Mouse (Mus musculus) adrenal gland, adult 10 weeks (tissue): Measurements from ENCODE around the gene Pla2g4b. TPM values are rescaled to one million over a fixed set of nuclear protein-coding genes. Genes with fewer than 3 reads are reported as not detected.

Experiments
- polyA plus RNA-seq: library from polyadenylated mRNA; stranded (reverse); fragments of 350-450 nt; fragmentation: Illumina TruSeq; extraction: RNeasy Lipid Tissue Mini Kit (QIAGEN cat#74804); gene quantifications from one replicate; pipeline ENCODE4 v1.2.3, GENCODE M21; 2014; ENCODE audit warnings: low read depth, low replicate concordance

Gene Pla2g4b
- 0.52 TPM for polyA plus RNA-seq

DNA sequence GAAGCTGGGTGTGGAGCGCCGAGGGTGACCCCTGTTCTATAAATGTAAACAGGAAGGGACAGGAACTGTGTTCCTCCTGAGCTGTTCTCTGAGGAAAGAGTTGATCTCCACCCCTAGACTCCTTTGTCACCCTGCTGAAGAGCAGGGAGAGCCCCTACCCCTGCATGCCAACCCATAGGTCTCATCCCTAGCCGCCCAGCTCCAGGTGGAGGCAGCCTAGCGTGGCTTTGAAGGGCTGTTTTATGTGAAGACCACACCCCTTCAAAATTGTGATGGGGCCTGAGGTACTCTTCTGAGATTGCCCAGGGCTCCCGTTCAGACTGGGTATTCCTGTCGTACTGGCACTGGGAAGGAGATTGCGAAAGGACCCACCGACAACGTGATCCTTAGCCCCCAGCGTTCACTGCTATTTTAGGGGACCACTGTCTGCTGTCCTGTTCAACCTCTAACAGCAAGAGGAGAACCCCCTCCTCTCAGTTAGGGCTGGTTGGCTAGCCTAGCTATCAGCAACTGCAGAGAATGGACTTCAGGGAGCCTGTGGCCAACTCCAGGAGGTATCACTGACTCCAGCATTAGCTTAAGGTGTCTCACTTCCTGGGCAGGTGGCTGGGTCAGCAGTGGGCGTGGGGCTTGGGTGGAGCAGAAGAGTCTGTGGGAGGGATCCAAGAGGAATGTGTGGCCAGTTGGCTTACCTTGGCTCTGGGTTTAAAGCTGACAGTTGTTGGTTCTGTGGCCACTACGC is at the start of gene Pla2g4b:
Pla2g4b (plus strand) TSS at position 692 of the 742 bp plus-strand sequence.

DNA sequence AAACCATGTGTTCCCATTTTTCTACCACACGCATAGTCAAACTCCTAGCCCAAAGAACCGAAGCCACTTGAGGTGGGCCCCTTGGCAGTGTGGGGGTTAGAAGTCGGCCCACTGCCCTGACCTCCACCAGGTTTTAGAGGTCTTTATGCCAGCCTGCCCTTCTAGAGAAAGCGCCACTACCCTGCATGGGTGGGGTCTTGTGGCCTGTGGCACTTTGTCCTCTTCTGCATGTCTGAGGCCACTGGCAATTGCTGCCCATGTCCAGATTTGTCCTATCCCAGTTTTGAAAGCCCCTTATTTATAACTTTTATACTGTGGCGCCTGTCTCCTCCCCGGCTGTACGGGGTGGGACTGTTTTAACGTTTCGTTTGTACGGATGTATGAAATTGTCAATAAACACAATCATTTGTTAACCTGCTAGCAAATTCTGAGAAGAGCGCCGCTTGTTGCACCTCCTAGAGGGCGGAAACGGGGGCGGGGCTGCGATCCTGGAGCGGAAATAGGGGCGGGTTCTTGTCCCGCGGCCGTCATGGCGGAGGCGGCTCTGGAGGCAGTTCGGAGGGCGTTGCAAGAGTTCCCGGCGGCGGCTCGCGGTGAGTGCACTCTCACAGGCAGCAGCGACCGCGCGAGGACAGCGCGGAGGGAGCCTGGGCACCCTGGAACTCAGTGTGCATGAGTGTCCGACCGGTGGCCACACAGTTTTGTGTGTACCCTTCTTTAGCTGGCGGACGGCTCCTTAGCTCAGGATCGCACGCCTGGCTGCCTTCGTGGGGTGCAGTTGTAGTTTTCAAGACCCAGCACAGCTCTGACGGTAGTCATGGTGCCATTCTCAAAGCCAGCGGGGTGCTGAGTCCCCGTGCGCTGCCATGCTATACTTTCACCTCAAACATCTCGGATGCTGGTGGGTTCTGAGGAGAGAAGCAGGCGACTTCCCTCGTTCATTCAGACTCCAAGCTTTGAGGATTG is 6.0 kb upstream of the Pla2g4b start, which contains the start of the genes Jmjd7 and Gm28042:
Jmjd7 (plus strand) TSS at position 500 of the 966 bp plus-strand sequence.
Gm28042 (plus strand) TSS at position 510 of the 966 bp plus-strand sequence.

Other genes with a start within 250 kb of the Pla2g4b start
- gene Rpap1, start 245.9 kb upstream of the Pla2g4b start, polyA plus RNA-seq, result 1.2 TPM
- 0.47 TPM for gene Tyro3, start 235.7 kb upstream of the Pla2g4b start, polyA plus RNA-seq
- 53.1 TPM for gene Mga, start 136.2 kb upstream of the Pla2g4b start, polyA plus RNA-seq
- gene Mapkbp1, start 60.7 kb upstream of the Pla2g4b start, polyA plus RNA-seq, result 1.6 TPM
- not detected for gene Jmjd7, start 5.9 kb upstream of the Pla2g4b start, polyA plus RNA-seq
- not detected for gene Gm28042, start 5.9 kb upstream of the Pla2g4b start, polyA plus RNA-seq
- 34.1 TPM for gene Ehd4, start 121.2 kb downstream of the Pla2g4b start, polyA plus RNA-seq
- not detected for gene Pla2g4e, start 211.9 kb downstream of the Pla2g4b start, polyA plus RNA-seq